Mouse (Mus musculus): ENCODE results near the gene Cysrt1. TPM values are rescaled to one million over a fixed set of nuclear protein-coding genes. Genes with fewer than 3 reads are reported as not detected.

The Cysrt1 gene
- total and polyA plus RNA-seq, 3 experiments = not detected

DNA sequence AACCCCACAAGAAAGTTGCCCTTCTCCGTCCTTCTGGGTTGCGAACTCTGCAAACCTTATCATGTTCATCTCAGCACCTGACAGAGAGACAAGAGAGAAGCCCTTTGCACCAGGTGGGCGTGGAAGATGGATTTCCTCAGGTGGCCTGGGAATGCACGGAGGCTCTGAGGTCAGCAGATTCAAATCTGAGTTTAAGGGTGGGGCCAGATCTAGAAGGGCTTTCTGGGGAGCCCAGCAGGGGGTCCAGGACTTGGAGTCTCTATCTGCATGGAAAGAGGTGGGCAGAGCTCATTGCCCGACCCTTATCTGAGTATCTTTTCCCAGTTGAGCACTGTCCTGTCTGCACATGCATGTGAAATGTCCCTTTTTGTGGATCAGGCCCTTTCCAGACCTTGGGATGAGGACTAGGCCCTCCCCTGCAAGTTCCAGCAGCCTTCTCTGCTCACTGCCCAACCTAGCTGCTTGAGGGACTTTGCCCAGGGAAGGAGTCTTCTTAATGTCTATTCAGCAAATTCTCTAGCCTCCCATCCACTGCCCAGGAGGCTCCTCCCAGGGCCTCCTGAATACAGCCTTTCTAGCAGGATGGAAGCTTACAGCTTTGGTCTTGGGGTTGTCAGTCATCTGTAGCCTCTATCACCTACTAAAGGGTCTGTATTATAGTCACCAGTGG, 7.6 kb downstream of the Cysrt1 start:
- no peak for DNase-seq

DNA sequence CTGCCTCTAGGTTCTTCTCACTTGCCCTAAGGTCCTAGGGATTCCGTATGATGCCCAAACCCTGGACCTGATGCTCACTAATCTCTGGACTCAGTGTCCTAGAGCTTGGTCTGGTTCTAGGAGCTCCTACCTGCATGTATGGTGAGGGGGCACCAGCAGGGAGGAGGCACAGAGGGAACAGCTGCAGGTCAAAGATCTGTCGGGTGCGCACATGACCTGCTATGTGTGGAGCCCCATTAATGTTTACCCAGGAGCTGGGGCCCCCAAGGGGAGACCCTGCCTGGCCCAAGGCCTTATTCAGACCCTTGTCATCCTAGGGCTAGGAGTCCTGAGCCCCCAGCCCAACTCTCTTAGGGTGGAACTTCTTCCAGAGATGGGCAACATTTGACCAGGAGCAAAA, 8.2 kb downstream of the Cysrt1 start, which contains the start of gene Slc34a3:
Gene Slc34a3, minus strand, starts transcription at position 315 of the 400 bp plus-strand sequence.
- no peak for DNase-seq

DNA sequence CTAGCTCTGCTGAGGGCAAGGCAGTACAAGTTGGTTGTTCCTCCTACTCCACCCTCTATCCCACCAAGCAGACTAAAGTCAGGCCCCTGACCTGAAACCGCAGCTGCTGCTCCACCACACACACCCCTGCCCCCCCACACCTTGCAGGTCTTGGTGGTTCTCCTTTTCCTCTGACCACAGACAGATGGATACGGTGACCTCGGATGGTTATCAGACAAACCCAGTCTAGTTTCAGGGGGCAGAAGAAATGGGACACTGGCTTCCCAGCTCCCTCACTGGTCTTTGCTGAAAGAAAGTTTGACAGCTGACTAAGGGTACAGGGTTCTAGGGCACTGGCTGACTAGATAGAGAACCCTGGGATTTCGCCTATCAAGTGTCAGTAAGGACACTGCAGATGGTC, 8.8 kb downstream of the Cysrt1 start:
- DNase-seq = no peak

DNA sequence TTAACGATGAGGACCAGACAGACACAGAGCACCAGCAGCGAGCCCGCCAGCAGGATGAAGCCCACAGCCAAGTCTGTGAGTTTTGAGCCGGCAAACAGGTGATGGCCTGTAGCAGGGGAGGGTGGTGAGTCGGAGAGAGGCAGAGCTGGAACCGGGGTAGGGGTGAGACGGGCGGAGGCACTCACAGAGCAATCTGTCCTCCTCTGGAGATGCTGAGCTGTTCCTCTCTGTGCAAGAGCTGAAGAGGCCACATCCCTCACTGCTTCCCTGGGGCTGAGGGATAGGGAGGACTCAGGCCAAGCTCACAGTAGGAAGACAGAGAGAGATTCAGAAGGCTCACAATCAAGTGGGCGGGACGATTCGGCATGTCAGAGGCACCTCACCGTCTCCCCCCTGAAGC, 11.2 kb downstream of the Cysrt1 start:
- DNase-seq = no peak

DNA sequence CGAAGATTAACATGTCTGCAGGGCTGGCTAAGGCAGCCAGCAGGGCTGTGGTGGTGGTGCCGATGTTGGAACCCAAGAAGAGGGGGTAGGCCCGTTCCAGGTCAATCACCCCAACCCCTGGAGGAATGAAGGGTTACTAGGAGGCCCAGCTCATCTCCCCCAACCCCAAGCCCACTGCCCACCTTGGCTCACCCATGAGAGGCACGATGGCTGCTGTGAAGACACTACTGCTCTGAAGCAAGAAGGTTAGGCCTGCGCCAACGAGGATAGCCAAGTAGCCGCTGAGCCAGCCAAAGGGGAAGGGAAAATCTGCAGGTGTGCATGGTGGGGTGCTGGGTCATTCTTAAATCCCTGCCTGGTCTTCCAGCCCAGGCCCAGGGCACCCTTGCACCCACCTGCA, 11.7 kb downstream of the Cysrt1 start:
- DNase-seq = no peak

DNA sequence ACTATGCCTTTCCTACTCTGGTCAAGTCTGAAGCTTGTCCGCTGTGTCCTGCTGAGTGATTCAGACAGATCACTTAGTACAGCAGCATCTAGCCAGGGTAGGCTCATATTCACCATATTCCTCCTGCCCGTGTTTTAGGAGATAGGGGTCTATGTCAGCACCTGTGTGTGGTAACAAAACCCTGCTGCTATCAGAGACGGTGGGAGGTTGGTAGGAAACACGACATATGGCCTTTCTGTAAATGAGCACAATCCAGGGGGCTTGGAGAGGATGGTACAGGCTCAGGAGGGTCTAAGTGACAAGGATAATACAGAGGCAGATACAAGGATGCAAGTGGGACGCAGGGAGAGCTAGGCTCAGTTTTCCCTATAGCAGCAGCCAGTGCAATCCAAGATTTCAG, 12.7 kb downstream of the Cysrt1 start:
- no peak for DNase-seq

DNA sequence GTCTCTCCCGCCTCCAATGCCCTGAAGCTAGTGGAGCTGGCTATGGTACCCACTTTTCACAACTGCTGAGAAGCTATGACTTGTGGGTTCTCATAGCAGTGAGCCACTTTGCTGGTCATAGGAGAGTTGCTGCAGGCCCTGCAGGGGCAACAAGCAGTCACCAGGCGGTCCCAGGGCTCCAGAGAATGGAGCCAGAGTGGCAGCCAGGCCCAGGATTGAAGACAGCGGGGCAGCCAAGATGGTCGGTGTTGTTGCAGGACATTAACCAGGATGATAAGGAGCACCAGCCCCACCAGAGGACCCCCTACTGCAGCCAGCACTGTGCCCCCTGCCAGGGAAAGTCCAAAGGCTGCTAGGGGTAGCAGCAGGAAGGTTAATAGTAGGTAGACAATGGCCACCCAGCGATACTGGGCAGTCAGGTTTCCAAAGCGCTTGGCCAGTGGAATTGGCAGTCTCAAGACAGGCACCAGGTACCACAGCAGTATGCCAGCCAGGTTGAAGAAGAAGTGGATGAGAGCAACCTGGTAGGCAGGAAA, 13.2 kb downstream of the Cysrt1 start:
- DNase-seq = no peak

DNA sequence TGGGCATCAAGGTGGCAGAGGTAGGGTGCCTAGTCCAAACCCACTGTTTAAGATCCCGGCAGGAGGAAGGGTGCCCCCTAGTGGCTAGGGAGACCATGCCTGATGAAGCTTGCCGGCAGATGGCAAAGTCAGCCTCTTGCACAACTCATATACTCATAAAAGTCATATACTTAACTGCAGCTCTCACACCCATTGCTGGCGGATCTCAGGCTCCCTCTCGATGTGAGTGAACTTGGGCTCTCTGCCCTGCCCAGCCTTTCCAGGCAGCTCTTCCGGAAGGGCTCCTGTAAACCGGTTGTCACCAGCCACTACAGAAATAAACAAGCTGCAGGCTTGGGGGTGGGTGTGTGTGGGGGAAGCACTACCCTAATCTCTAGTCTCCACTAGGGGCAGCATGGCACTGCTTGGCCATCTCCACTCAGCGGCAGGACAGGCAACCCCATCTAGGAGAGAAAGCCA, 13.8 kb downstream of the Cysrt1 start:
- DNase-seq = peak; percentile 90

DNA sequence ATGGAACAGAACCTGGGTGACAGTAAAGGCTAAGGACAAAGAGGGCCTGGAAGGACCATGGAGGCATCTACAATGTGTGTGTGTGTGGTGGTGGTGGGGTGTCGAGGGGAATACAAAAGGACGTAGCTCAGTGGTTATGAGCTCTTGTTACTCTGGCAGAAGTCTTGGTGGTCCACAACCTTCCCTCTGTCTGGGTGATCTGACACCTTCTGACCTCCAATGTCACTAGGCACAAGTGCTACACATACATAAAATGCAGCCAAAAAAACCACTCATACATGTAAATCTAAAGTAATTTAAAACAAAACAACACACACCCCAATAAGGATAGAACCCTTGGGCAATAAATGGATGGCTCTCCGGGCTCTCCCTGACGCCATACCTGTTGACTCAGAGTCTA, 14.8 kb downstream of the Cysrt1 start:
- DNase-seq = no peak

DNA sequence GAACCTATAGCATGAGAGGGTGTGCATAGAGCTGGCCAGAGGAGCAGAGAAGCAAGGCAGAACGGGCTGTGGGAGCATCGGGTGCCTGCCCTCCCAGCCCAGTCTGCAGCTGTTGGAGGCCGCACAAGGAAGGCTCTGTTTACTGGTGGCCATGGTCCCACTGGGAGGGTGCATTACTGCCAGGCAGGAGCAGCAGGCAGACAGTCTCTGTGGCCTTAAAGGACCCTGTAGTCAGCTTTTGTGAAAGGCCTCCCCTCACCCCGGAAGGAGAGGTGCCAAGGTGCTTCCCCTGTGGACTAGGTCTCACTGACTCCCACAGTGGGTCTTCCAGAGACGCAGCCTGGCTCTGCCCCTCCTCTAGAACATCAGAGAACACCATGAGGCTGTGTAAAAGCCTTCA, 15.4 kb downstream of the Cysrt1 start:
- no peak for DNase-seq

DNA sequence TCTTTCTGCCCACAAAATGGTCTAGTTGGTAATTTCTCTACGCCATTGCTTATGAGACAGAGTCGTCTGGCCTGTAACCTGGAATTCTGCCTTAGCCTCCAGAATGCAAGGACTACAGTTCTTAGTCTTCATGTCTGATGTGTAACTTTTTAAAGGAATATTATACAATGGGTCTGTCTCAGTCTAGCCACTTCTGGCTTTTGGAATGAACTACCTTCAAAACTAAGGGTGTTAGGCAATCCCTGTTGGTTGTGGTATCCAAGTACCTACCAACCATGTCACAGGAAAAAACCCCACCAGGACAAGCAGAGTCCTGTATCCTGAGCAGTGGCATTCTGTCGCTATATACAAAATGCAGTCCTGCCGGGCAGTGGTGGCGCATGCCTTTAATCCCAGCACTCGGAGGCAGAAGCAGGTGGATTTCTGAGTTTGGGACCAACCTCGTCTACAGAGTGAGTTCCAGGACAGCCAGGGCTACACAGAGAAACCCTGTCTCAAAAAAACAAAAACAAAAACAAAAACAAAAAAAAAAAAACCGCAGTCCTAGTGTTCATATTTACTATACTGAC, 16.4 kb downstream of the Cysrt1 start:
- no peak for DNase-seq

DNA sequence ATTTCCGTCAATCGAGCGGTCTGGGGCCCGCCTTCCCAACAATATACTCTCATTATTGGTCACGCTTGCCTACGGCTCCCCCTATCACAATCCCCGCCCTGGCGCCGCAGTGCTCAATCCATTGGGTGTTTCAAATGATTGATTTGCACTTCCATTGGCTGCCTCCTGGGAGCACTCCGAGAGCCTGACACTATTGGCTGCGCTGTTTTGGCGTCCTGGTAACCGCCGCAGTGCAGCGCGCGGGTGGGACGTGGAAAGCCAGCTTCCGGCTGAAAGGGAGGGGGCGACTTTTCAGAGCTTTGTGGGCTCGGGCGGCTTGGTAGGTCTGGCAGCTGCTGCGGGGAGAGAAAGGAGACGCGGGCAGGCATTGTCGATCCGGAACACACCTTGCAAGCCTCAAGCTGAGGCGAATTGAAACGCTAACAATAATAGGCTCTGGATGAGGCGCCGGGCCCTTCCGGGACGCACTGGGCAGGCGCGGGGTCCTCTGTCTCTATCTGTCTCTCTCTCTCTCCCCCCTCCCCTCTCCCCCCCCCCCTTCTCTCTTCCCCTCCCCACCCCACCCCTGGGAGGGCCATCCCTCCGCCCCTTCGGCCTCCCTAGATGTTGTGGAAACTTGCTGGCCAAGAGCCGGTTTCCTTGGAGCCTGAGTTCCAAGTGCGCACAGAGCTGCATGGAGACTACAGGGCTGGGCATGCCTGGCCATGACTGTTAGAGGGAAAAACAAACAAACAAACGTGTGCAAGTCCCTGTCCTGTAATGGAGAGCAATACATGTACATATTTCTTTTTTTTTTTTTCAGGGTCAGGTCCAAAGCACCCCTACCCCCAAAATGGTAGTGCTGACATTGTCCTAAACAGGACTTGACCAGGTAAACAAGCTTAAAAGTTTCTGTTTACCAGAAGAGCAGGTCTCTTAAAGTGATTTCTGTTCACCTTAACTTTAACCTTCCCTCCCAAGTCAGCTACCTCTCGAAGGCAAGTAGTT, 17.2 kb downstream of the Cysrt1 start:
- peak; percentile 99 for DNase-seq

DNA sequence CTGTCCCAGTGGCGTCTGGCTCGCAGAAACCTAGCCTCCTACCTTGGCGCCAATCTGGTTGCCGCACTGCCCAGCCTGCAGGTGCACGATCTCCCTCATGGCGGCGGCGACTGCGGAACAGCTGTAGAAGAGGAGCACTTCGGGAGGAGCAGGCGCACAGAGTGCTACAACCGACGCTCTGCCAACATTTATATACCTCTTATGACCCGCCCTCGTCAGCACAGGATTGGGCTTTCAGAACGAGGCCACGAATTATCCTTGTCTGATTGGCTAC, 17.8 kb downstream of the Cysrt1 start, which contains the start of gene Tubb4b:
Gene Tubb4b, minus strand, starts transcription at position 211 of the 274 bp plus-strand sequence.
- no peak for DNase-seq

DNA sequence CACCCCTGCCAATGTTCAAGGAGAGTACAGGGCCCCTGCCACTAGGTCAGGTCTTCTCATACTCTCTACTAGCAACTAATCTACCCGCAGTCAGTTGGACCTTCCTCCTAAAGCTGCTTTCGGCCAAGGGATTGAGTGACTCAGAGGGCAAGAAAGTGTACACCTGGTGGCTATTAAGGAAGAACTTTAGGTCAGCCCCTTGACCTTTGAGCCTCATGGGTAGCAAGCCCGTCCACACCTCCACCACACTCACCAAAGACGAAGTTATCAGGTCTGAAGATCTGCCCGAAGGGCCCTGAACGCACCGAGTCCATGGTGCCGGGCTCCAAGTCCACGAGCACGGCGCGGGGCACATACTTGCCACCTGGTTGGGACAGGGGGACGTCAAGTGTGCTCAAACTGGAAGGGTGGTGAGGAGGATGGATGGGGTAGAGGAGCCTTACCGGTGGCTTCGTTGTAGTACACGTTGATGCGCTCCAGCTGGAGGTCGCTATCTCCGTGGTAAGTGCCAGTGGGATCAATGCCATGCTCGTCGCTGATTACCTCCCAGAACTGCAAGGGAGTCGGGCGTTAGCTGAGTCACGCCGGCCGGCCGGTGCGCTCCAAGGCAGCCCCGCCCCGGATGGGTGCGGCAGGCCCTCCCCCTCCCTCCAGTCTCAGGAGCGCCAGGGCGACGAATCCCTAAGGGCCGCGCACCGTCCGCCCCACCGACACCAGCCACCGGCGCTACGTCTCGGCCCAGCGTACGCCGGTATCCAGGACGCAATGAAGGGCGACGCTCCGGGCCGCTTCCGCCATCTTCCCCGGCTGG, 18.4 kb downstream of the Cysrt1 start:
- DNase-seq = peak; percentile 94

DNA sequence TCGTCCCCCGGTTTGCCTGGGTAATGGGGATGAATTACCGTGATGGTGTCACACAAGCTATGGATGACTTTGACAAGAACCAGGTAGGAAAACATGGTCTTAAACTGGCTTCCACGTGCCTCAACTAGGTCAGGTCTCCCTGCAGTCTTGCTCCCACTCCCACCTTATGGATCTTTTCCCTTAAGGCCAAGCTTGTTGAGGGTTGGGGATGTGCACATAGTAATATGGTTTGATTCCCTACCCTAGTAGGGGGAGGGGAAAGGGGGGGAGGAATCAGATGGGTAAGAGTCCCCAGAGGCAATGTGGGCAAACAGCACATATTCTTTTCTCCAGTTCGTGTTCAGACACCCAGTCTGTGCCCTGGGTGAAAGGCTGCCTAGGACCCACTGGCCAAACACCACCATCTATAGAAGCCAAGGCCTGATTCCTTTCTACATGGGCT, 20.9 kb downstream of the Cysrt1 start:
- no peak for DNase-seq

DNA sequence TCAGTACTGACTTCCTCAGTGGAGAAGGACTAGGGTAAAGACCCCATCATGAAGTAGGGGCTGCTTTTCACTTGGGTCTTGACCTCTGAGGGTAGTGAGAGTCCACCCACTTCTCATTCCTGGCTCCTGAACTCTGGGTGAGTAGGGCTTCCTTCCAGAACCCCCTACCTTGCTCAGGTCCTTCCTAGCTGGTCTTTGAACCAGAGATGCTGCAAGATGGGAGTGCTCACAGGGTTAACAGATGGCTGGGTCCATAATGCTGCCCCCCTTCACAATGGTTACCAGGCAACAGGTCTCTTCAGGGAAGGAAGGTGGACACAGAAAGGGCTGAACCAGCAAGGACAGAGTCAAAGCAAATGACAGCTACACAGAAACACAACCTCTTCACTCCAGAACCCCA, 23.8 kb downstream of the Cysrt1 start, which contains the start of gene Fam166a:
Gene Fam166a, plus strand, starts transcription at position 301 of the 400 bp plus-strand sequence.
- DNase-seq = no peak

DNA sequence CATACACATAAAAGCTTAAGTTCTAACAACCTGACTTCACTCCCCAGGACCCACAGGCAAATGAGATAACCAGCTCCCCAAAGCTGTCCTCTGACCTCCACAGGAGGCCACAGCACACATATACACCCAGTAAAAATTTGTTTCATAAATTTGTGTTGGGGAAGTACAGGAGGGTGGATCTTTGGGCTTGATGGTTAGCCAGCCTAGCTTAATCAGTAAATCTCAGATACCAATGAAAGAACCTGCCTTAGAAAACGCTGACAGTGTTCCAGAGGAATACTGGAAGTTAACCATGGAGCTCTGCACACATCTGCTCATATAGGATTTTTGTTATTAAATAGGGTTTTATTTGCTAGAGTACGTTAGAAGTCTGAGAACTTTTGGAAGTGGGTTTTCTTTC, 24.6 kb downstream of the Cysrt1 start:
- no peak for DNase-seq

DNA sequence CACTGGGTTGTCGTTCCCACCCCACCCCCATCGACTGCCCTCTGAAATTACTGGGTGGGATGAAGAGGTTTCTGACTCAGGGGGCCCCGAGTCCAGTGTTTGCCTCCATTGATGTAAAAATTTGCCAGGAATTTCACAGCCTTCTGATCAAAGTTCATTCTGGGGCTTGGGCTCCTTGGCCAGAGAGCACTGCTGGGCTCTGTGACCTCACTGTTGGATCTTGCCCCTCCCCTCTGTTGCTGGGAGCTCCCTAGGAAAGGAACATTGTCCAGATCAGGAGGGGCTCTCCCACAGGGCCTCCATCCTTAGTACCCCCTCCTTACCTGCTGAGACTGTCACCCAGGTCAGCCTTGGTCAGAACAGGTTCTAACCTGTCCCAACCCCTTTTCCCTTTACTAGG, 27.8 kb downstream of the Cysrt1 start, which contains the start of gene Stpg3:
Gene Stpg3, minus strand, starts transcription at position 194 of the 400 bp plus-strand sequence.
- no peak for DNase-seq

DNA sequence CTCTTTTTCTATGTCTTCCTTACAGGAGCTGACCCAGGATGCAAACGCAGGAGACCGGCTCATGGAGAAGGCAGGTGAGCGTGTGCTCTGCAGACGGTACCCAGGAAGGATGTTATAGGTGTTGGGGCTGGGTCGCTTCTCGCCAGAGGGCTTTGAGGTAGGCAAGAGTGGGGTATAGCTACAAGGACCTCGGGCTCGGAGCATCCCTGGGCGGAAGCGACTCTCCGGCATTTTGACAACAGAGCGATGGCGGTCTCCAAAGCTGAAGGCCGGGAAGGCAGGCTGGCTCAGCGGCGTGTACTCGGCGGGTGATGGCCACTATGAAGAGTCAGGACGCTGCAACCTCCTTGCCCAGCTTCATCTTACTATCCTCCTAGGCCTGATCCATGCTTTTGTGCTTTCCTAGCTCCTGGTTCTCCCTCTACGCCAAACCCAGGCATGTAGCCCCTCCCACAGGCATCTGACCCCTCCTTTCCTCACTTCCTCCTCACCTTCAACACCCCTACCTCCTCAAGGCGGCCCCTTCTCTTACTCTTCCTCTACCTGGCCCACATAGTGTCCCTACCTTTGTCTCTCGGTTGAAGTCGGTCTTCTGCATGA, 28.9 kb downstream of the Cysrt1 start:
- no peak for DNase-seq

DNA sequence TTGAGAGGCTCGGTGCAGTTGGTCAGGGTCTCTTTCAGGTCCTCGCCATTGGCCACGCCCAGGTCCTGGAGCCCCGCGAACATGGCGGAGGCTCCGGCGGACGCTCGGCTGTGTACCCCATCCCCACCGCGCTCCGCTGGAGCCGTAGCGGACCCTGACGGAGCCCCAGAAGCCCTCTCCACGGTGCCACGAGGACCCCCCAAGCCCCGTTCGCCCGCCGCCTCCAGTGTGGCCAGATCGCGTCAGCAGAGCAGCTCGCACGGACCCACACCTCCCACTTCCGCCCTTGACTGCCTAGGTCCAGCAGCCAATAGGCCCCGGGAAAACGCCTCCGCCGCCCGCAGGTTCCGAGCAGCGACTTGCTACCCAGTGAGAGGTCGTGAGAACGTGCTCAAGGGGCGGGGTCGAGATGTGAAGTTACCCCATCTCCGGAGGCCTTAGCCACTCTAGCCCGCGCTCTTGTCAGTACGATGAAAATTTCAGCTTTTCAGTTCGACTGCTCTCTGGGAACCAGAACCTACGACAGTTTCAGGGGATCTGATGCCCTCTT, 31.1 kb downstream of the Cysrt1 start, which contains the start of gene Nelfb:
Gene Nelfb, minus strand, starts transcription at position 369 of the 550 bp plus-strand sequence.
- peak; percentile 95 for DNase-seq

DNA sequence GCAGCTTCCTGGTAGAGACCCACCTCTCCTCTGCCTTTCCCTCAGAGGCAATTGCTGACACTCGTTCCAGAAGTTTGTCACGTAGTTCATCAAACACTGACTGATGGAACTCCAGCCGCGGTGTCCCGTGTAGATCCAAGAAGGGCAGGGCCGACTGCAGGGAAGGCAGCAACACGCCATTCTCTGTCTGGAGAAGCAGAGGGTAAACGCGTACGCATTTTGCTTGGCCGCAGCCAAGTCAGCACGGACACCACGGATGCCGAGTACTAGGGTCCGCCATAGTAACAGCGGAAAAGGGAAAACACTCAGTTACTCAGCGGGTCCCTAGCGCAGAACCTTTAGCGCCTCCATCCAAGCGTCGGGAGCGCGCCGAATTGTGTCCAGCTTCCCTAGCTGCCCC, 31.6 kb downstream of the Cysrt1 start:
- no peak for DNase-seq
